Mouse (Mus musculus) neutrophil, adult 5-6 weeks (primary cell): ENCODE data around the gene Grk1. TPM values are rescaled to one million over a fixed set of nuclear protein-coding genes. Genes with fewer than 3 reads are reported as not detected.

ENCODE experiments used
- ATAC-seq: fragments of 151-379, 151-347 bp; 2 replicates; pipeline ENCODE4 v1.8.0; 2017; ENCODE audit warnings: mild to moderate bottlenecking, moderate TSS enrichment; ENCODE audit not compliant: insufficient number of reproducible peaks, poor library complexity, low FRiP score, severe bottlenecking; ENCODE audit errors: extremely low read depth
- total RNA-seq: library from RNA; stranded (forward); fragments of 200-1000 nt; gene quantifications from 2 replicates; pipeline ENCODE4 v1.2.3, GENCODE M21; 2017

Grk1 gene
- not detected in 2 replicates for total RNA-seq

DNA sequence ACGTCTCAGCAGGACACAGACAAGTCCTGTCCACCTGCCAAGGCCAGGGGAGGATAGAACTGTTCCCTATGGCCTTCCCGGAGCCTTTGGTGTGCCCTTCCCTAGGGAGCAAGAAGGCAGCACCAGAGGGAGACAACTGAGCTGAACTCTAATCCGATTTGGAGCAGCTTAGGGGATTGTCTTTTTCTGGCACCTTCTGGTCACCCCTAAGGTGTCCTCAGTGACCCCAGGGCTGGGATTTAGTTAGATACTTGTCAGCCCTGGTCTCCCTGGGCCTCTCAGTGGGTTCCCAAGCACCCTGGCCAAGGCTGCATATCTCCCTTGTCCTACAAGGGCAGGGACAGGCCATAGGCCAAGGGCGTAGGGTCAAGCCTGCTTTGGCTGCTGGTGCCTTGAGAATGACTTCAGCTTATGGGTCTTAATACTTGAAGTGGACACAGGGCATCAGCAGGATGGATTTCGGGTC lies at the start of gene Grk1:
Gene Grk1 (plus strand): TSS at position 416 of the 466 bp plus-strand sequence.
- no peak for ATAC-seq

GRCm38 (mm10) chr8:13356221-13356620 lies 48.7 kb upstream of the Grk1 start:
- ATAC-seq = no peak

DNA sequence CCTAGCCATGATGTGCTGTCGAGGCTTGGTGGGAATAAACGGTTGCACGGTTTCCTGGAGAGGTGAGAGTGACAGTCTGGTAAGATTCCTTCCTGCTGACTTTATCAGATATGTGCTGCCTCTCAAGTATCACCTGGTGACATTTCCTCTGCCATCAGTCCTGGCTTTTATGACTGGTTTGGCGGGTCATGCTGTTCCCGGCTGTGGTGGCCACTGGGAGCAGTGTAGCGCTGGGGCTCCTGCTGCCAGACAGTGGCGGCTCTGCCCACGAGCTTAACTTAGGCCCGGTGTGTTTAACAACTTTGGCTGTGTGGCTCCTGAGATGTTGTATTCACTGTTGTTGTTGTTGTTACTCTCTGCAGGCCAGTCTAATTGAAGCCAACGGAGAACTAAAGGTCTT lies 48.2 kb upstream of the Grk1 start:
- ATAC-seq = no peak

DNA sequence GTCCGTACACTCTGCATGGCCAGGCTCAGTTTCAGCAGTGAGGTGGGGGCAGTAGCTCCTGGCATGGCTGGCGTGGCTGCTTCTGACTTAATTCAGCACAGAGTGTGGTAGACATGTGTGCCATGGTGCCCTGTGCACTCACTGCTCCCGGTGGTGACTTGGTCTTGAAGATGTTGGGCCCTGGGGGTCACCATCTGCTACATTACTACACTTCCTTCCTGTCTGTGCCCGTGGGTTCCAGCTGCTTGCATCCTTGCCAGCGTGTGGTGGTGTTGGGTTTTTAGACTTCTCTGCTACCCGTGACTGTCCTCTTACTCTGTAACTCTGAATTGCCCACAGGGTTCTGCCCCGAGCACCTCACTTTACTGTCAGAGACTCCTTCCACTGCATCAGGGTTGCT lies 44.7 kb upstream of the Grk1 start:
- ATAC-seq = no peak

GRCm38 (mm10) chr8:13361865-13362264 lies 43.0 kb upstream of the Grk1 start:
- peak; percentile 78 for ATAC-seq

GRCm38 (mm10) chr8:13373151-13373662 lies 31.7 kb upstream of the Grk1 start:
- no peak for ATAC-seq

- ATAC-seq = no peak
Measured at GRCm38 (mm10) chr8:13381630-13382029, 23.3 kb upstream of the Grk1 start.

GRCm38 (mm10) chr8:13382536-13382935 lies 22.3 kb upstream of the Grk1 start:
- ATAC-seq = no peak

GRCm38 (mm10) chr8:13382999-13383398 lies 21.9 kb upstream of the Grk1 start:
- no peak for ATAC-seq

DNA sequence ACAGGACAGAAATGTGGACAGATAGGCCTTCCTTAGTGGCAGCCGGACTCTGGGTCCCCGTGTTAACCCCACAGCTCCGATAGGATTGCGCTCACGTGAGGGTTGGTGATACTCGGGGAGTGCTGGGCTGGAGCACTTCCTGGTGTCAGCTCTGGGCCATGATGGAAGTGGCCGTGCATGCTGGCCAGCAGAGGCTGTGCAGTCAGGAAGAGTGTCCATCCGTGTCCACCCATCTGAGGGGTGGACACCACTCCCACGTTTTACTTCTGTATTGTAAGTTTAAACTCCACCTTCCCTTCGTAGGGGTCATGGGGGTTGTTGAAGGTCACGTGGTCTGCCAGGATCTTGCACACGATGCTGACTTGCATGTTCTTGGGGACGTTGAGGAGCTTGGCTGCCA lies 18.5 kb upstream of the Grk1 start:
- no peak for ATAC-seq

DNA sequence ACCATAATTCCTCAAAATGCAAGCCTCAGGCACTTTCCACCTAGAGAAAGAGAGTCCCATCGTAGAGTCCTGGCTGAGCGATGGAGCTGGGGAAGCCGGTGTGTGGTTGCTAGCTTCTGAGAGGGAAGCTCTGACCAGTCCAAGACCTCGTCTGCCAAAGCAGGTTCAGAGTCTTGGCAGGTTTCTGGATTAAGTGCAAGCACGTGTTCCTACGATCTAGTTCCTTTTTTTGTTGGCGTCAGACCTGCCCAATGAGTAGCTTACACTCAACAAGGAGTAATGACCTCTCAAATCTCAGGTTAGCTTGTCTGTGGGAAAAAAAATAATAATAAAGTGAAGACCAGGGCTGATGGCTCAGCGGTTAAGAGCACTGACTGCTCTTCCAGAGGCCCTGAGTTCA lies 17.2 kb upstream of the Grk1 start:
- no peak for ATAC-seq

DNA sequence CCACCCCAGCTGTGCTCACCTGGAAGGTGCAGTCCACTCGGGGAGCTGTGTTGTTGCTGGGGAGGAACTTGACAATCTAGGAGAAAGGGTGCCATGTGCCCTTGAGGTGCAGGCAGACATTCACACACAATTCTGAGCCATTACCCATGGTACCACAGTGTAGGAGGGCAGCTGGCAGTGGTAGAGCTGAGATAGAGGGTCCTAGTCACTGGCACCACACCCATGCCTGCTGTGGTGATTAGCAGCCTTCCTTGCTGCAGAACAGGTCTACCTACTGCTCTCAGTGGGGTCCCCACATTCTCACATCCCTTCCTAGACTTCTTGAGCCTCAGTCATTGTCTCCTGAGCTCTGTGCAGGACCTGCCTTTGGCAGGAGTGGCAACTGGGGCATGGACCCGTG lies 16.1 kb upstream of the Grk1 start:
- no peak for ATAC-seq

GRCm38 (mm10) chr8:13393869-13394268 lies 11.0 kb upstream of the Grk1 start:
- ATAC-seq = no peak

DNA sequence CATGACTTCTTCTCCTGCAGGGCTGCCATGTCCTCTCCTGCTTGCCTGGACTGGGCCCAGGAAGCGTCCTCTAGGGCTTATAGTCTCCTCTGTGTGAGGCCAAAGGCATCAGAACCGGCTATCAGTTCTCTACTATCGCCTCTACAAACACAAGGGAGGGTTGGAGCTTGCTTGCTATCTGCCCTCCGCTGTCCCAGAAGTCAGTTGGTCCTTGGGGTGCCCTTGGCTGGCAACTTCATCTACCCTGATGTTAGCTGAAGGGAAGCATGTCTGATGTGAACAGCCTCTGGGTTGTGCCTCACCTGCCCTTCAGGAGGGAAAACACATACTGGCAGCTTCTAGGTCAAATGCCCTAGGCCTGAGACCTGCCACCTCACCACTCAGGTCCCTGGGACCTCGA lies 8.2 kb upstream of the Grk1 start, which contains the start of gene Atp4b:
Gene Atp4b (minus strand): TSS at position 101 of the 400 bp plus-strand sequence.
- no peak for ATAC-seq

GRCm38 (mm10) chr8:13403517-13403916 lies 1.4 kb upstream of the Grk1 start:
- ATAC-seq = no peak

GRCm38 (mm10) chr8:13406011-13406410 lies 1.1 kb downstream of the Grk1 start:
- ATAC-seq = no peak

GRCm38 (mm10) chr8:13411597-13411996 lies 6.7 kb downstream of the Grk1 start:
- no peak for ATAC-seq

GRCm38 (mm10) chr8:13412891-13413558 lies 8.1 kb downstream of the Grk1 start:
- ATAC-seq = peak; percentile 38; the same call in 1 of the 2 replicates

GRCm38 (mm10) chr8:13413823-13414390 lies 9.0 kb downstream of the Grk1 start:
- ATAC-seq = no peak

- ATAC-seq = no peak
Measured at GRCm38 (mm10) chr8:13415879-13416278, 11.0 kb downstream of the Grk1 start.
